Mouse (Mus musculus) heart, embryonic 14.5 days (tissue): ENCODE data around the gene Actl6a. TPM values are rescaled to one million over a fixed set of nuclear protein-coding genes. Genes with fewer than 3 reads are reported as not detected.

Source experiments
- ATAC-seq: fragments of 200-750 bp; cut with Nextera tagmentation; 2 replicates; pipeline ENCODE4 v1.8.0; 2017; ENCODE audit warnings: low read depth, moderate TSS enrichment; ENCODE audit not compliant: insufficient number of reproducible peaks, insufficient read depth, low FRiP score
- H3K27ac ChIP-seq, 2 experiments: fragments of 200-500 bp in 1 of 2; fragments of 300-500 bp in 1 of 2; sonication (generic) in 1 of 2; replicated peaks in 1 of 2; 2 replicates each; pipeline ENCODE4 v1.5.1; 2012 to 2014; ENCODE audit warnings: low read depth in 2 of 2, low read length in 2 of 2, control low read depth in 1 of 2, mild to moderate bottlenecking in 1 of 2, mixed read lengths in 1 of 2; ENCODE audit not compliant: control insufficient read depth in 1 of 2, insufficient read depth in 1 of 2
- H3K27me3 ChIP-seq: fragments of 300-500 bp; sonication (generic); 2 replicates; pipeline ENCODE4 v1.6.1; 2014; ENCODE audit warnings: mild to moderate bottlenecking, low read length, control low read depth; ENCODE audit not compliant: control insufficient read depth, insufficient read depth
- H3K36me3 ChIP-seq: fragments of 300-500 bp; sonication (generic); 2 replicates; pipeline ENCODE4 v1.6.1; 2014; ENCODE audit warnings: mild to moderate bottlenecking, control low read depth, low read length, mixed read lengths; ENCODE audit not compliant: control insufficient read depth, insufficient read depth
- H3K4me1 ChIP-seq, 2 experiments: fragments of 200-500 bp in 1 of 2; fragments of 300-500 bp in 1 of 2; sonication (generic) in 1 of 2; 2 replicates each; pipeline ENCODE4 v1.6.1; 2012 to 2014; ENCODE audit warnings: low read length in 2 of 2, control low read depth in 1 of 2, mixed read lengths in 1 of 2; ENCODE audit not compliant: control insufficient read depth in 2 of 2, insufficient read depth in 2 of 2
- H3K4me2 ChIP-seq: fragments of 300-500 bp; sonication (generic); 2 replicates; pipeline ENCODE4 v1.6.1; 2014; ENCODE audit warnings: mild to moderate bottlenecking, low read length
- H3K4me3 ChIP-seq, 2 experiments: fragments of 200-500 bp in 1 of 2; fragments of 300-500 bp in 1 of 2; sonication (generic) in 1 of 2; 2 replicates each; pipeline ENCODE4 v1.5.1; 2012 to 2014; ENCODE audit warnings: low read length in 2 of 2, mild to moderate bottlenecking in 2 of 2, control low read depth in 1 of 2, low read depth in 1 of 2, moderate library complexity in 1 of 2; ENCODE audit not compliant: control insufficient read depth in 1 of 2, insufficient read depth in 1 of 2
- H3K9ac ChIP-seq: fragments of 300-500 bp; sonication (generic); 2 replicates; pipeline ENCODE4 v1.6.1; 2014; ENCODE audit warnings: mild to moderate bottlenecking, low read length
- H3K9me3 ChIP-seq: fragments of 300-500 bp; sonication (generic); 2 replicates; pipeline ENCODE4 v1.6.1; 2016; ENCODE audit warnings: low read length, control low read depth; ENCODE audit not compliant: control insufficient read depth
- WGBS: fragments of 180-500 bp; shearing (Covaris S2); extraction: QIAGEN DNeasy Blood & Tissue Kit; methylation state at CpG from one replicate; pipeline ENCODE4 v1.1.7; 2014; 5-methylcytosine and 5-hydroxymethylcytosine counted together
- polyA plus RNA-seq: library from polyadenylated mRNA; unstranded; fragments of >200 nt; fragmentation: Nextera tagmentation; extraction: Ambion mirVana; gene quantifications from 2 replicates; pipeline ENCODE4 v1.2.1, GENCODE M21; 2014

The Actl6a gene
- polyA plus RNA-seq, 1 experiment from 2014 or later: 89.5 TPM

- Histone ChIP-seq H3K9me3 (no peaks in the 10 kb centered on the region), H3K27me3 (no peaks in the 10 kb centered on the region), H3K4me2 (no peak overlapping the region), H3K9ac (no peak overlapping the region), H3K36me3 (no peaks in the 10 kb centered on the region), H3K4me3 (no peak overlapping the region), H3K27ac (no peak overlapping the region), H3K4me1 (no peaks in the 10 kb centered on the region)
- no peak for ATAC-seq
- 52% methylated on average over 3 of the region's 3 CpGs for WGBS
Observed at GRCm38 (mm10) chr3:32684631-32685030, 21.5 kb upstream of the Actl6a start.

- Histone ChIP-seq H3K36me3 (no peaks in the 10 kb centered on the region), H3K4me3 (no peak overlapping the region), H3K9ac (no peak overlapping the region), H3K4me2 (no peak overlapping the region), H3K4me1 (no peaks in the 10 kb centered on the region), H3K9me3 (no peaks in the 10 kb centered on the region), H3K27me3 (no peaks in the 10 kb centered on the region), H3K27ac (no peak overlapping the region)
- 53% methylated on average over 1 of the region's 1 CpGs for WGBS
- no peak for ATAC-seq
Observed at GRCm38 (mm10) chr3:32686537-32686936, 19.6 kb upstream of the Actl6a start.

- H3K27ac ChIP-seq: no peak overlapping the region
- no peaks in the 10 kb centered on the region for H3K36me3 ChIP-seq
- WGBS: 58% methylated on average over 4 of the region's 4 CpGs
- no peak overlapping the region for H3K9ac ChIP-seq
- no peaks in the 10 kb centered on the region for H3K4me1 ChIP-seq
- no peaks in the 10 kb centered on the region for H3K9me3 ChIP-seq
- H3K4me3 ChIP-seq: no peak overlapping the region
- no peak overlapping the region for H3K4me2 ChIP-seq
- no peak for ATAC-seq
- no peaks in the 10 kb centered on the region for H3K27me3 ChIP-seq
Observed at GRCm38 (mm10) chr3:32687156-32687555, 18.9 kb upstream of the Actl6a start.

GRCm38 (mm10) chr3:32689567-32689999 lies 16.5 kb upstream of the Actl6a start:
- no peaks in the 10 kb centered on the region for H3K27me3 ChIP-seq
- H3K27ac ChIP-seq: no peak overlapping the region
- no peak overlapping the region for H3K4me2 ChIP-seq
- no peak for ATAC-seq
- H3K4me3 ChIP-seq: no peak overlapping the region
- no peaks in the 10 kb centered on the region for H3K4me1 ChIP-seq
- no peak overlapping the region for H3K9ac ChIP-seq
- H3K36me3 ChIP-seq: no peaks in the 10 kb centered on the region
- no peaks in the 10 kb centered on the region for H3K9me3 ChIP-seq
- 61% methylated on average over 9 of the region's 9 CpGs for WGBS

GRCm38 (mm10) chr3:32690008-32690407 lies 16.1 kb upstream of the Actl6a start:
- Histone ChIP-seq H3K4me1 (no peaks in the 10 kb centered on the region), H3K27ac (no peak overlapping the region), H3K9me3 (no peaks in the 10 kb centered on the region), H3K27me3 (no peaks in the 10 kb centered on the region), H3K4me2 (no peak overlapping the region), H3K9ac (no peak overlapping the region), H3K36me3 (no peaks in the 10 kb centered on the region), H3K4me3 (no peak overlapping the region)
- WGBS: 74% methylated on average over 3 of the region's 3 CpGs
- no peak for ATAC-seq

GRCm38 (mm10) chr3:32690901-32691300 lies 15.2 kb upstream of the Actl6a start:
- Histone ChIP-seq H3K27ac (no peak overlapping the region), H3K4me1 (no peaks in the 10 kb centered on the region), H3K36me3 (no peaks in the 10 kb centered on the region), H3K4me3 (no peak overlapping the region), H3K9ac (no peak overlapping the region), H3K27me3 (no peaks in the 10 kb centered on the region), H3K9me3 (no peaks in the 10 kb centered on the region), H3K4me2 (no peak overlapping the region)
- no peak for ATAC-seq
- 24% methylated on average over 1 of the region's 1 CpGs for WGBS

GRCm38 (mm10) chr3:32691841-32692240 lies 14.3 kb upstream of the Actl6a start:
- Histone ChIP-seq H3K27me3 (no peaks in the 10 kb centered on the region), H3K36me3 (no peaks in the 10 kb centered on the region), H3K4me3 (no peak overlapping the region), H3K4me2 (no peak overlapping the region), H3K27ac (no peak overlapping the region), H3K9ac (no peak overlapping the region), H3K9me3 (no peaks in the 10 kb centered on the region), H3K4me1 (no peaks in the 10 kb centered on the region)
- WGBS: 62% methylated on average over 5 of the region's 5 CpGs
- ATAC-seq: no peak

GRCm38 (mm10) chr3:32694211-32694610 lies 11.9 kb upstream of the Actl6a start:
- WGBS: 70% methylated on average over 5 of the region's 5 CpGs
- H3K4me3 ChIP-seq: no peak overlapping the region
- H3K4me2 ChIP-seq: no peak overlapping the region
- no peak for ATAC-seq
- no peaks in the 10 kb centered on the region for H3K27me3 ChIP-seq
- H3K27ac ChIP-seq: no peak overlapping the region
- no peak overlapping the region for H3K9ac ChIP-seq
- H3K36me3 ChIP-seq: no peaks in the 10 kb centered on the region
- H3K4me1 ChIP-seq: no peaks in the 10 kb centered on the region
- no peaks in the 10 kb centered on the region for H3K9me3 ChIP-seq
